Mouse (Mus musculus): Measurements from ENCODE around the gene Scube3.
A peak's percentile ranks its signal among the peaks of the same experiment; 100 is the strongest.

Scube3 gene

DNA sequence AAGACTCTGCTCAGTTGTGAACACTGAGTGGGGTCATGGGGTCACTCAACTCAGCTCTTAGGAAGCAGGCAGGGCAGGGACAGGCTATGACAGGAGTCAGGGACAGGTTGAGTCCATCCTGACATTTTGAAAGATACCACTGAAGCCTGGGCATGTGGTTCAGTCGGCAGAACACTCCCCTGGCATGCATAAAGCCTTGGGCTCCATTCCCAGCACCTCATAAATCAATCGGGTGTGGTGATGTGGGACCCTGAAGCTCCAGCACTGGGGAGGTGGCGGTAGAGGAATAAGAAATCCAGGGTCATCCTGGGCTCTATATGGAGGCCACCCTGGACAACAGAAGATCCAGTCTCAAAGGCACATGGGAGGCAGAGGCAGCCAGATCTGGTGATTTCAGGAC, 6.4 kb upstream of the Scube3 start:
- no peak for DNase-seq

DNA sequence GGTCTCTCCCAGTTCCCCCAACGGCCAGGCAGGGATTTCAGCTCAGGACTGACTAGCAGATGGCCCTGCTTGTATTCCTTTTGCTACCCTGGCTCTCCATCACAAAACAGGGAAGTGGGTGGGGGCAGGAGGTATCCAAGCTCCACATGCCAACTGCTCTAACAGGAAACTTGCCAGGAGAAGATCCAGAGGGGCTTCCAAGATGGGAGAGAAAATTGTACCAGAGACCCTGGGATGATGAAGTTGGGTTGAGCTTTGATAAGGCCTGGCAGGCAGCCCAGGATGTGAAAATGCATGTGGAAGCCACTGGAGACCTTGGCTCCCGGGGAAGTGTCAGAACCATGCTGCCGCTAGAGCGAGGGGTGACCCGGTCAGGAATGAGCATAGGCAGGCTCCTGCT, 5.7 kb upstream of the Scube3 start:
- DNase-seq: no peak

- DNase-seq: no peak
Observed at GRCm38 (mm10) chr17:28138013-28138412, 3.9 kb upstream of the Scube3 start.

DNA sequence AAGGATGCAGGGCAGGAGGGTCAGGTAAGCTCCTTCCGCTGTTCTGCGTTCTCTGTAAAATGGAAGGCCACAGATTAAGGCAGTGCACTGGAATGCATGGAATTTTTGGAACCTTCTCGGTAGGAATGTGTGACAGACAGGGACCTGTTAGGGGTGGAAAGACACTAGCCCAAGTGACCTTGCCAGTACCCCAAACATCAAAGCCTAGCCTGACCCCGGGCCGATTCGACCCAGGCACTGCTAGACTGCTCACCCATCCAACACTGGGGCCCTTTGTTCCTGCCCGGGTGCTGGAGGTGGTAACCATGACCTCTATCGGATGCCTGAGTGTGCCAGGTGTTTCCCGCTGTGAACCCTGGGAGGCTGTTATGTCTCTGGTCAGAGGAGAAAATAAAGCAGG, 3.3 kb upstream of the Scube3 start:
- DNase-seq: no peak

GRCm38 (mm10) chr17:28140431-28141204, 1.3 kb upstream of the Scube3 start:
- DNase-seq: no peak

- DNase-seq: no peak
Observed at GRCm38 (mm10) chr17:28141205-28141650, 713 bp upstream of the Scube3 start.

DNA sequence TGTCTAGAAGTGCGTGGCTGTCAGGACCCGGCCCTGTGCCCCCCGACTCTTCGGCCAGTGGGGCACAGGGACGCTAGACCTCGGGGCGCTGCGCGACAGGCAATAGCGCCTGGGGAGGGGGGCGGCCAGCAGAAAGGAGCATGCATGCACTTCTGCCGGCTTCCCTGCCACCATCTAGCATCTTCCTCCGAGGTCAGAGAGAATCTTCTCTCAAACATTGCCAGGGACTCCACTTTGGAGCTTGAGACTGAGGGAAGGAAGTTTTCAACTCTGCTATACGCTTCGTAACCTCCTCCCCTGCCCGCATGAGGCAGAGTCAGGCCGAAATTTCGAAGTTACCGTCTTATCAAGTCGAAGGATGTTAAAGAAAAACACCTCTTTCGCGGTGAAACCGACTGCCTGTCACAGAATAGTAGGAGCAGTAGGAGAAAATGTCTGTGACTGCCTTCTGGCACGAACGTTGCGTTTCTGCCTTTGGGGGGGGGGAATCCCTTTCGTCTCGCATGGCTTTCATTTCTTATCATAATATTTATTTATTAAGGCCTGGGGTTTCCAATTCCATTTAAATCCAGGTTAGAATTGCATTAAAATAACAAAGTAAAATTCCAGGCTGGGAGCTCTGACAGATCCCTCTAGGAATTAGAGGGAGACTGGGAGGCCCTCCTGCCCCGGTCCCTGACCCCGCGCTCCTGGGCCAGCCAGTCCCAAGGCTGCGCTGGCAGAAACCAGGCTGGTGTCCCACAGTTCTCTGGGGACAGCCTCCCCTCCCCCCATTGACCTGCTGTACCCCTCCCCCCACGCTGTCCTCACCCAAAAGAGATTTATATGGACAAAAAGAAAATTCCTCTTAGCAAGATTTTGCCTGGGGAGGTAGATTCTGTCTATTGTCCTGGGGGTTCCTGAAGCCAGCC, 1.0 kb downstream of the Scube3 start:
- DNase-seq: no peak

GRCm38 (mm10) chr17:28143751-28144150, 1.8 kb downstream of the Scube3 start:
- DNase-seq: no peak

GRCm38 (mm10) chr17:28144241-28144640, 2.3 kb downstream of the Scube3 start:
- DNase-seq: no peak

GRCm38 (mm10) chr17:28148288-28148687, 6.3 kb downstream of the Scube3 start:
- no peak for DNase-seq

DNA sequence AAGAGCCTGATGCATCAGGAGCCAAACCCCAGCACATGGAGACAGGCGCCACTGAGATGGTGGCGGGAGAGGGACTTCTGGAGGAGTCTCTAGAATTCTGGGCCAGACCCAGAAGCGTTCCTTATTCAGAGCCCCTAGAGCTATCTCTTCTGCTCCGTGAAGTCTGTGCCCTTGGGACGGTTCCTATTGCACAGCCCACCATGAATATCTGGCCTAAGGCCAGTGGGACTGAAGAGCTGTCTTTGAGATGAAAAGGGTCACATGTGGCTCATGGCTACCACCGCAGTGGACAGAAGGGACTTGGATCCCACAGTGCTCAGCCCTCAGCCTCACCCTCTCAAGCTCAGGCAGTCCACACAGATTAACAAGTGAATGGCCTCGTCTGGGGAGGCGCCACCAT, 7.8 kb downstream of the Scube3 start:
- no peak for DNase-seq

DNA sequence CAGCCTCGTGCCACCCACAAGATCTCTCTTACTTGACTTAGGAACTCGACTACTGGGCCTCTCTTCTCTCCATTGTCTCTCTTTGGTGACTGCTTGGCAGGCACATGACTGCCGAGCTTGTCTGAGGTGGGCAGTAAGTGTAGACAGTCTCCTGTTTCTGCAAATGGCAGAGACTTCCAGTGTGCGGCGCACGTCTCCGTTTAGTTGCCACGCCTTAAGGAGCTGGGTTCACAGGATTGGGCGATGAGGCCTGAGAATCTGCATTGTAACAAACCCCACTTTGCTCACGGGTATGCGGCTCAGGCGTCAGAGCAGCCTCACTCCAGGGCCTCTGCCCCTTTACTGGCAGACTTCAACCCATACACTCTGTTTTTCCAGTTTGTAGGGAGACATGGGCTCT, 8.5 kb downstream of the Scube3 start:
- no peak for DNase-seq

DNA sequence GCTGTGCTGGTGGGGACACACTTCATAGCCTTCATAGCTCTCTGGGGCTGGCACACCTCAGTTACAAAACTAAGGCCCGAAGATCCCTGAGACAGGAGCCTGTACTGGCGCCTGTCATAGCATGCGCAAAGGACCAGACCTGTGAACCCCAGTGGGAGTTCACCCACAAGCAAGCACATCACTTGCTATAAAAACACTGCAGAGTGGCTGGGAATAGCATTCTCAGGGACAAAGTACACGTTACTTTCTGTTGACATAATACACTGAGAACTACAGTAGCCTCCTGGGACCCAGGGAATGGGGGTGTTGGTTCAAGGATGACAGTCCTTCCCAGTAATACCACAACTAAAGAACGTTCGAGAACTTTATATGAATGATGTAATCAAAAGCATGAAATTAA, 11.2 kb downstream of the Scube3 start:
- DNase-seq: no peak

DNA sequence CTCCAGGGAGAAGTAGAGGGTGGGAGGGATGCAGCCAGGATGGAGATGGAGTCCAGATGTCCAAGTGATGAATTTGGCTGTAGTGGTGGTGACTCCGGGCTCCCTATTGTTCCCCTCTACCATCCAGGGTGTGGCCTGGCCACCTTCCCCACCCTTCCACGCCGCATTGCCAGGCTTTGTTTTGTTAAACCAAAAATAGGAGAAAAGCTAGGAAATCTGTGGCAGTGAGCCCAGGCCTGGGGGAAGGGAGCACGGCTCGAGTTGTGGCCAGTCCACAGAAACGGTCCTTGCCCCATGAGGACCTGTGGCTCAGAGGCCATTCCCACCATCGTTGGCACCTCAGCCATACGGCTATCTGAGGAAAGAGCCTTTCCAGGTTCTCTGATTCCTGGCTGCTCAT, 13.0 kb downstream of the Scube3 start:
- no peak for DNase-seq

DNA sequence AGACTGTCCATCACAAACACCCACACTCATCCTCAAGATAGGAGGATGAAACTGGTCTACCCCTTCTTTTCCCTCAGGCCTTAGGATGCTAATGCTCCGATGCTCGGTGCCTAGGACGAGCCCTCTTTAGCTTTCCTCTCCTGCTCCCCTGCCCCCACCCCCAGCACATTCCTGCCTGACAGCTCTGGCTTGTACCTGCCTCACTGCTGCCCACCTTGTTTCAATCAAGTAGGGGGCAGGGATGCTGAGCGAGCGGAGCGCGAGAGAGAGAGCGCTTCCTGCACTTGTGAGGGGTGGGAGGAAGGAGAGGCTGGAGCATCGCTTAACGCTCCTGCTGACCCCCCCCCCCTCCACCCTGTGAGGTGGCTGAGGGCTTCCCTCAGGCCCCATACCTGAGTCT, 18.4 kb downstream of the Scube3 start:
- DNase-seq: no peak

- DNase-seq: no peak
Observed at GRCm38 (mm10) chr17:28161310-28161881, 19.5 kb downstream of the Scube3 start.

DNA sequence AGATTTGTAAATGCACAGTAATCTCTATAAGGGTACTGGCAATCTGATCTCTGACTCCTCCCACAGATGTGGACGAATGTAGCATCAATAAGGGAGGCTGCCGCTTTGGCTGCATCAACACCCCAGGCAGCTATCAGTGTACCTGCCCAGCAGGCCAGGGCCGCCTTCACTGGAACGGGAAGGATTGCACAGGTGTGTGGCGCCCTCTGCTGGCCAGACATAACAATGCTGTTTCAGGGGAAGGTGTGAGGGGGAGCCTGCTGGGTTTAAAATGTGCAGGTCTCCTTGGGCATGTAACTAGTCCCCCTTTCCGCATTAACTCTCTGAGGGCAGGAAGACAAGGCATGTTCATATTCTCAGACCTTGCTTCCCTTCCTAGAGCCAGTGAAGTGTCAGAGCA, 21.7 kb downstream of the Scube3 start:
- peak; percentile 81 for DNase-seq

- DNase-seq: no peak
Observed at GRCm38 (mm10) chr17:28170460-28171305, 28.7 kb downstream of the Scube3 start.

- DNase-seq: no peak
Observed at GRCm38 (mm10) chr17:28172690-28173089, 30.7 kb downstream of the Scube3 start.

- peak; percentile 92 for DNase-seq
Observed at GRCm38 (mm10) chr17:28176775-28177539, 35.0 kb downstream of the Scube3 start, which contains the start of gene Zfp523. Gene Zfp523, plus strand, starts transcription at chr17:28177129.

DNA sequence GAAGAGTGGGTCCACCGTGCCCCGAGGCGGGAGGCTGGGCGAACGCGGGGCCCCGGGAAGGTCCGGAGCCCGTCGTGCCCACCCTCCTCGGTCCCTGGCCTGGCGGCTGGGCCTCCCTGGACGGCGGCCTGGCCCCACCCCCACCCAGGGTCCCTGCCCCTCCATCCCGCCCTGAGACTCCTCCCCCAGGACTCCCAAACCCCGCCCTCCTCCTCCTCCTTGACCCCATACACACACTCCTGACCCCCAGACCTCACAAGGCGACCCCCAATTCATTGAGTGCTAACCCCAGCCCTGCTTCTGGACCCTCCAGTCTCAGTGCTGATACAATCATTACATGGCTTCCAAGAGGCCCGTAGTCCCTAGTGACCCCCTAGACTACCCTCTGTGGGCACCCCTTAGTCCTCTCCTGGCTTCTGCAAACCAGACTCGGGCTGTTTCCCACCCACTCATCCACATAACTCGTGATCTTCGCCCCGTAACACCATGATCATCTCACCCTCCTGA, 35.7 kb downstream of the Scube3 start:
- no peak for DNase-seq

- DNase-seq: no peak
Observed at GRCm38 (mm10) chr17:28180331-28180730, 38.4 kb downstream of the Scube3 start.
